Mouse (Mus musculus) retina, embryonic 14.5 days (tissue): ENCODE measurements around the gene Hrh2.

Experiments
- DNase-seq: peaks from one replicate; pipeline ENCODE4 v3.0.0-alpha.2; 2015; ENCODE audit warnings: low spot score

The Hrh2 gene

DNA sequence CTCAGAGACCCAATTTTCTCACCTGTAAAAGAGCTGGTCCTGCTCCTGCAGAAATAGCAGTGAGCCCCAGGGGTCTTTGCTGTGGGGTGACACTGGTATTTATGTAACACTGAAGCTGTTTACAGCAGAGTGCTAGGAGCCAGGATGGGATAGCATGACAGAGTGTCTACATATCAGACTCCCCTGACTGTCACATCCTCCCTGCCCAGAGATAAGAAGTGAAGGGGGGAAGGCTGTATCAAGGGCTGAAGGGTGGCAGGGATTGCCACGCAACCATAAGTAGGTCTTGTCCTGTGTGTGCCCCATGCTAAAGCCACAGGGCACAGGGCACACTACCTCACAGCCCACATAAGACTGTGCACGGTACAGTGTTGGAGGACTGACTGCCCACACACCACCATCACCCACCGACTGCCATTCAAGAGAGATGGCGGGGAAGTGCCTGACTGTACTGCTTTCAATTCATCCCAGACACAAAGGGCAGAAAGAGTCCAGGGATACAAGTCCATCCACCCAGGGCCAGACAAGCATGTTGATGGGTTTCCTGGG lies 29.8 kb downstream of the Hrh2 start:
- no peak for DNase-seq

DNA sequence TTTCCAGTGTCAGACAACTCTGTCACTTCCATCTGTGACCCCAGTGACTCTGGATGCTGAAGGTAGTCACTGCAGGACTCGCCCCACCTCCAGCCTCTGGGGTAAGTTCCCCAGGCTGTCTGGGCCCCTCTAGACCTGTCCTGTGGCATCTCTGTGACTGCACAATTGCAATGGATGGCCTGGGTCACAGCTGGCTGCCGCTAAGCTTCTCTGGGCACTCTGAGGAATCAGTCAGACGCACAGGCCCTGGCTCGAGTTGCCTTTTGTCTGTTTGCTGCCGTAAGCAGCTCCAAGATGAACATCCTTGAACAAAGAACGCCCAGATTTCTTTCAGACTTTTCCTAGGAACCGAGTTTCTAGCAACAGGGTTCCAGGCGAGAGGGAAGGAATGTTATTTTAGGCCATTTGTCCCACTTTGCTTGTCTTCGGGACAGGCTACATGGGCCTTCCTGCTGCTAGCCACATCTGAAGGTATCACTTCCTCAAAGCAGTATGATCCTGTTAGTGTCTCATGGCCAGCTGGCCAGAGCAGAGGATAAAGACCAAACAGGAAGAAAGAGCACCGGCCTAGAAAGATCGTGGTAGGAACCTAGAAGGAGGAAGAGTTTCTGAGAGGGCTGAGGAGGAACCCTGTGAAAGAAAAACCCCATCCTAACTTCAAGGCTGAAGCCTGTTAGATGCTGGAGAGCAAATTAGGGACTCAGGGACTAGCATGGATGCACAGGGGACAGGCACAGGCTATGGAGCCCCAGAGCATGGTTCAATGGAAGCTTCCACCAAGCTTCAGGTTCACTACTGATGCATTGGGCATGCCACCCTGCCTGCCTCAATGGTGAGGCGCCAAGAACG lies 31.2 kb downstream of the Hrh2 start:
- DNase-seq, result no peak

DNA sequence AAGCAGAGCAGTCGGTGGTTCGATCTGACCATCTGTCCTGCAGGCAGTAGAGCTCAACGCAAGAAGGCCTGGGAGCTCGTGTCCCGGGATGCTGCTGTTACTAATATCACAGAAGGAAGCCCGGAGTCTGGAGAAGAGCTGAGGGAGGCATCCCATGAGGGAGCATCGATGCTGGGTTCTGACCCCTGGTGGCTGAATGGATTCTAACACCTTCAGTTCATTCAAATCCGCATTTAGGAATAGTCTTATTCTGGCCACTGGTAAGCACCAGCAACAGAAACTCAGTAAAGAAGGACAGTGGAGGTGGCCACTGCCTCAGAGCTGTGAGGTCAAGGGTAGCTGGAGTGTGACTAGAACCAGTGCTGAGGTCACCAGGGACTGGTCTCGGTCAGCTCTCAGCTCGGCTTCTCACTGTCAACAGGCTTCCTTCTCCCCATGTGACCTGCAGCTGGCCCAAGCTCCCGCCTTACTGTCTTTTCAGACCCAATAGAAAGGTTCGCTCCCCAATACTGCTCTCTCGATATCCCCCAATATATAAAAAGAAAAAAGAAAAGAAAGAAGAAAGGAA lies 36.1 kb downstream of the Hrh2 start:
- DNase-seq, result peak; percentile 79

DNA sequence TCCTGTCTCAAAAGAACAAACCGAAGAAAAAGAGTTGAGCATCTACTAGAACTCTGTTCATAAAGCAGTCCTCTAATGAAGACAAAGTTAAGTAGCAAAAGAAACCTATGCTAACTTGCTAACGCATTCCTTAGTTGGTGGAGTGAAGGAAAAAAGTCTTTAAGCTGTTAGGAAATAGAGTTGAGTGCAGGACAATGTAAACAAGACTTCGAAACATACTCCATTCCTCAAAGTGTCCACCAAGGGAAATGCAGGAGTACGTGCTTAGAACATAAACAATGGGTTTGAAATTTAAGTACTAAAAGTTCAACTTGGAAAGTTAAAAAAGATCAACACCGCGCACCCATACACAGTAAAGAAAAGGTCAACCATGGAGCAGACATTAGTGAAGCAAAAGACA lies 38.2 kb downstream of the Hrh2 start:
- DNase-seq, result no peak

DNA sequence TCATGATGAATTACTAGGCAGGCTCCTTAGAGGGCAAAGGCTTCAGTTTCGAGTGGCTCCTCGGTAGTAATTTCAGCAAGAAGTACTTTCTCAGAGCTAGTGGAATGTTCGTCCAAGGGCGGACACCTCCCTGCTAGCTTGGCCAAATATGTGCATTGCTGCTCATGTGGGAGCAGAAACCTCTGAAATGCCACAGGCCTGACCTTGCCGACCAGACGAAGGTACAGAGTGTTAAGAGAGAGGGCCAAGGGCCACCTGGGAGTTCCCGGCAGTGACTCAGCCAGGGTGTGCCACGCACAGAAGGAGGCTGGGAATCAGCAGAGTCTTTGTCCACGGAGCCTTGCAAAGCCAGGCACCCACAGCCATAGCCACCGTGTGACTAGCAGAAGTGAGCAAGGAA lies 39.9 kb downstream of the Hrh2 start:
- no peak for DNase-seq

DNA sequence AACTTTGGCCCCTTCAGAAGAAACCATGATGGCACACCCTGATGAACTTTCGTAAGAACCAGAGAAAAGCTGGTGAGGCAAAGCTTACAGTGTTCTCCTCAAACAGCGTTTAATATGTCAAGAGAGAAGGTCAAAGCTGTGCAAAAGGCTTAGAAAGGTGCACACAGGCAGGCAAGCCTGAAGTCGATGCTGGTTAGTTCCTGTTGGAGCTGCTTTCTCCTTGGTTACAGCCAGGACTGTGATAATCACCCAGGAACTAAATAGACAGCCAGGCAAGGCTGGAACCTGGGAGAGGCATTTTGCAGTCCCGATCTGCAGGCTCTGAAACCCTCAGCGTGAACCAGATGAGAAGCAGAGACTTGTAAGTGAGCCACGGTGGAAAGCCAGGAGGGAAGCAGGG lies 45.6 kb downstream of the Hrh2 start:
- DNase-seq, result no peak

DNA sequence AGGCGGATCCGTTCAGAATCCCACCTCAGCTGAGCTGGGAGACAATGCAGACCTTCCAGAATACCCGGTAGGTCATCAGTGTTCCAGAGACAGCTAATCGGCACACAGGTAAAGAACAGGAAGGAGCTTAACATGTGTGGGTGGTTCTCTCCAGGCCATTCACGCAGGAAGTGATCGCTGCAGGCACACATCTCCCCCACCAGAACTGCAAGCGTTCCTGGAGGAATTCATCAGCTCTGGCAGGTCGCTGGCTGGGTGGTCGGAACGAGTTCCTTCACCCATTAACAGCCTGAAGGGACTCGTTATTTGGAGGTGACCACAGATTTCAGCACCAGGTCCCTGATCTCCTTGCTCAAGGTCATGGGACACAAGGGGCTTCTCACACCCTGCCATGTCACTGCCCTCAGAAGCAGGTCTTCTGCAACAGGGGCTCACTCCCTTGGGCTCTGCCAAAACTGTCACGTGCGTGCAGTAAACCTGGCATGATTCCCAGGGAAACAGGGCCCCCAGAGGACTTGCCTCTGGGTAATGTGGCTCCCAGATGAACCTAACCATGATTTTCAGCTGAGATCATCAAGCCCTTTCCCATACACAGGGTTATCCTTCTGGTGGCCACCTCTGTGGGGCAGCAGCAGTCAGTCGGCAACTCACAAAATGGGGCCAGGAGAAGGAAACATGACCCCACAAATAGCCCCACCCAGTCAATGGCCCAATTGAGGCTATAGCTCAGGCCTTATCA lies 46.8 kb downstream of the Hrh2 start:
- DNase-seq, result no peak

DNA sequence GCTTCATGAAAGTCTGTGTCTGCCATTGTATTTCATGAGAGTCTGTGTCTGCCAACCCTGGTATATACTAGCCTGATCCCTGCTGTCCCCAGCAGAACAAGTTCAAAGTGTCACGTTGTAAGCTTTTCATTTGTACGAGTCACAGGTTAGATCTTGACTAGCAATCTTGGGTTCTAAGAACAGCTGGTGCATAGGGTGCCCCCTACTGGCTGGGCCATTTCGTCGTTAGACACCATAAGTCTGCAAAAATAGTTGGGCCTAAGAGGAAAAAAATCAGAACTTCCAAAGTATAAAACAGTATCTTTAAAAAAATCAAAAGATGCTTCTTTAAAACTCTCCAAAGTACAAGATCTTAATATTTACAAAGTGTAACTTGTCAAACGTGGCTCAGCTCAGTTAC lies 50.5 kb downstream of the Hrh2 start:
- no peak for DNase-seq

DNA sequence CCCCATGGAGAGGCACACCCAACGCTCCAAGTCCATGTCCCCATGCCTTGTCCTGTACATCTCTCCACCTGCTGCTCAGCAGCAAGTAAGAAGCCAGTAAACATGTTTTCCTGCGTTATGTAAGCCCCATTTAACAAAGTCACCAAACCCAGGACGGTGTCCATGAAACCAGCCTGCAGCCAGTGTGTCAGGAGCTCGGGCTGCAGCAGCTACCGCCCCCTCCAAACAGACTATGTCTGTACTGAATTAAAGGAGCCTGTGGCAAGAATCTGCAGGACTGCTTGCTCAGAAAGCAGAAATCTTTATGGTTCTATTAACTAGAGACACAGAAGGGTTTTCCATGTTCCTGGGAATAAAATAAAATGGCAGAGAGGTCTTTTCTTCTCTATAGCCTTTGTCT lies 53.3 kb downstream of the Hrh2 start:
- DNase-seq, result no peak

DNA sequence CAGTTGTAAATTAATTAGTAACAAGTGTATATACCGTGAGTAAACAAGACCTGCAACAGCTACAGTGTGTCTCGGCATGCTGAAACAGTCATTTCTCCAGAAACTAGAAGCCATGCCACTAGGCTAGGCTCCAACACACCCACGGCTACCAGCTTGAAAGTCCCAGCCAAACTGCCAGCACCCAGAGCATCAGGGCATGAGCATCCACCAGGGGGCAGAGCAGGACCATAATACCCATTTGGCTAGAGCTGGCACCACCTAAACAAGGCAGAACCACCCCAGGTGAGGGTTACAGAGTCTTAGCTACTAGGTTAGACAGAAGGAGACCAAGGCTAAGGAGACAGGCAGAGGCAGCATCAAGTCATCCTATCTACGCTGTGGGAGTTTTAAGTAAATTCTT lies 55.6 kb downstream of the Hrh2 start:
- DNase-seq, result peak; percentile 95

DNA sequence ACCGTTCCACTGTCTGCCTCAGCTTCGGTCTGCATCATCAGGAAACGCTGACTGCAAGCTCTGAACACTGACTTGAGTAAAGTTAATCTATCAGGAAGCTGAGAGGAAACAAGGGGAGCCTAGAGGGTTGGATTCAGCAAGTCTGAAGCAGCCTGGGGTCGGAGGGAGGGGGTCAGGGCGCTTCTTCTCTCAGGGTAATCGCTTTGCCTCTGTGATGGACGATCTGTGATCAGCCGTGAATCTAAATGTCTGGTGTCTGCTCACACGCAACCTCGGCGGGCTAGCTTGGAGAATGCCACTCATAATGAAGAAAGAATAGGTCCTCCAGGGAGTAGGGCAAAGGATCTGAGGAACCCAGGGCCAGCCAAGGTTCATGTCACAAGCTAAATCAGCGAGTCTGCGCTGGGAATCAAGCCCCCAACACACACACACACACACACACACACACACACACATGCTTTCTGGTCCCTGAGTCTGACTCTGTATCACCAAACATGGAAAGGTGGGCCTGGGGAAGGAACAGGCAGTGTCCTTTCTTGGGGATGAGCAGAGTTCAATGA lies 56.6 kb downstream of the Hrh2 start:
- no peak for DNase-seq

DNA sequence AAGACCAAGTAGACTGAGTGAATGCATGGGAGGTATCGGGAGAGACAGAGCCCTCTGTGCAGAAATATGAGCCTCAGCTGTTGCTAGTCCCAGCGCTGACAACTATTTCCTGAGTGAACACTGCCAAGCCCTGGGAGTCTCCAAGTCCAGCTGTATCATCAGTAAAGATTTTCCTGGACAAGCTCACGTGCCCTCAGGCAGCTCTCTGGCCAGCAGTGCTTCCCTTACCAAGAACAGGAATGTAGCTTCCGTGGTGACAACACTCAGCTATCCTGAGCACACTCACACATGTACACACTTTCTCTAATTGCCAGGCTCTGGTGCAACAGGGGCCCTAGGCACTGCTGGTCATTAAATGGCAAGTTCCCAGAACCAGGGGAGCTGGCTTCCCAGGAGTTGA lies 57.1 kb downstream of the Hrh2 start:
- no peak for DNase-seq

DNA sequence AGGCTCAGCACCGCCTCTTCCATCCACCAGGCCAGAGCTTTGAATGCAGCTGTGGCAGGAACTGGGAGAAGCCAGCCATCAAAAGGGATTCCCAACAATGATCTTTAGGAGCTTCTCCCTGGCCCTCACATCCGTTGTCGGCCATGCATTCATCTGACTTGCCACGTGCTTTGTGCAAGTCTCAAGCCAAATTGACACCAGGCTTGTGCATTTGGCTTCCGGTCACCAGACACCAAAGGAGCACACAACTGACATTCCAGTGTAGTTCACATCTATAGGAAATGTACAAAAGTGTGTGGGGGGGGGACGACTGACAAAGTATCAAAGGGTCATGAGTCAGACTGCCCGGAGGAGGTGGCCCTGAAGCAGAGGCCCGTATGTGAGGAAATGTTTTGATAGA lies 58.4 kb downstream of the Hrh2 start:
- no peak for DNase-seq

DNA sequence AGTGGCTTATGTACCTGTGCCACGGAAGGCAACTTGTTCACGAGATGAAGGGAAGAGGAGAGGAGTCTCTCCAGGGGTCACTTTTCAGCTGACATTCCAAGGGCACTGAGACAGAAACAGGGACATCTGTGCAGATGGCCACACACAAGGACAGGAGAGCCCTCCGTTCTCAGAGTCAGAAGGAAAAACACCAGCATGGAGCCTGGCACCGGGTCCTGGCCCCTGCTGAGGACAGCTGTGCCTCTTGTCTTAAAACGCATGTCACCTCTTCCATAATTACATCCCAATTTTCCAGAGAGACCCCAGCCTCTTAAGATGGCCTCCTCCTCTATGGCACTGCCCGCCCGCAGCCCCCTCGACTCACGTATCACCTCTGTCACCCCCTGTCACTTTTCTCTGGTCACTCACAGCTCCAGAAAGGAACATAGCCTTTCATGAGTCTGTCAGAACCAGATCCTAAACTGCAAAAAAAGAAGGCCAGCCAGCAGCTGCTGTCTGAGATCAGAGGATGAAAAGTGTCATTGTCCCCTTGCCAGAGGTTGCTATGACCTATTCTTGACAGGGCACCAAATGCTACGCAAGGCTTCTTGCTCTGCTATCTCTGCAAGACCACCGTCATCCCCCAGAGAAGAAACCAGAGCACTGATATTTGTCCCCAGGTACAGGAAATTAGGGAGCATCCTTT lies 59.8 kb downstream of the Hrh2 start:
- DNase-seq, result no peak

DNA sequence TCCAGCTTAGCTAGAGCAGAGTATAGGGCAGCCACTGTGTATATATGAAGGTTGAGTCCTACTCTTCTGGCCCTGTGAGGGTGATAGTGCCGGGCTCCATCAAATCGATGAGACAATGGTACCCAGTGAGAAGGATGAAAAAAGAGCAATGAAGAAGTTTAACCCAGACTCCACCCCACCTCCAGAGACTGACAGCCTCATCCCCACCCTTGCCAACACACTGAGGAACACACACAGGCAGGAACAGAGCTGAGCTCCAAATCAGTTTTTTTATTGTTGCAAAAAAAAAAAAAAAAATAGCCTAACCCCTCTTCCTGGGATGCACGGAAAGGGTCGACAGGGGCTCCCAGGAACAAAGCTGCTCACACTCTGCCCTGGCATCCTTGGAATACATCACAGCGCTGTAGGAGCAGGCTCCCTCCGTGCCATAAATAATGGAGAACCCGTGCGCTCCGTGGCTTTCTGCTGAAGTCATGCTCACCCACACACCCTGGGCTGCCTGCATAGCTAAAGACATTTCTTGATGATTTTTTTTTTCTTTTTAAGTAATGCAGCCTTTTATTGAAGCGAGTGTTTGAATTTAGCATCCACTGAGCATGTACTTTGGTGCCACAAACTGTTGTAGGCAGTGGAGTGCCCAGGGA lies 65.8 kb downstream of the Hrh2 start:
- peak; percentile 47 for DNase-seq

DNA sequence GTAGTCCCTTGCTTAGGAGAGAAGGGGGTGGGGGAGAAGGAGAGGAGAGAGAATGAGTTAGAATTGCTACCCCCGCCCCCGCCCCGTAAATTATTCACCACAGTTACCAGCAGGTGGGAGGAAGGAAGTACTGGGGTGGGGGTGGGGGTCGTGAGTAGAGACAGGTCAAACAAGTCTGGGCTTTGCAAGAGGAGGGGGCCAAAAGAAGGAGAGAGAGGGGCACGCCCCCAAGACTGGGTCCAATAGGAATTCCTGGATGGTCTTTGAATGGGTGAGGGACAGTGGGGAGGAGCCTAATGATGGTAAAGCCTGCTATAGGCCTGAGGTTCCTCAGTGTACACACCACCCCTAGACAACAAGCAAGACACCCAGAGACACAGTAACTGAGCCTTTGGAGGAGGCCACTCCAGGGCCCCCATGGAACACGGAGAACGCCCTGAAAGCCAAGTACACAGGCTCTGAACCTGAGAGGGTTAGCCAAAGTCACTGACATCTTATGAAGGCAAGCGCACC lies 66.4 kb downstream of the Hrh2 start:
- no peak for DNase-seq

DNA sequence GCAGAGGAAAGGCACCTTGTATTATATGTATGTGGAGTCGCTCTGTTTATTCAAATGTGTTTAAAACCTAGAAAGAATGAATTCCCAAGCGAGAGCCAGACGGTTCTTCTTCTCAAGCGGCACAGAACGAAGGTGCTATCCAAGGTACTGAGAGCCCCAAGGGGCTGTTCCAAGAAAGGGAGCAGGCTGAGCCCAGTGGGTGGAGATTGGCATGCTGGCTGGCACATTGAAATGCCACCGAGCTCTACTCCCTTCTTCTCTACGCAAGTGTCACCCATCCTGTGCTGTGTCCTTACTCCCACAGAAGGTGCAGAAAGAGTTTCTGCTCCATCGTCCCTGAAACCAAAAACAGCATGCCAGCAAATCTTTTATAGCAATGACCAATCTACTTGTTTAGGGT lies 68.4 kb downstream of the Hrh2 start:
- no peak for DNase-seq

DNA sequence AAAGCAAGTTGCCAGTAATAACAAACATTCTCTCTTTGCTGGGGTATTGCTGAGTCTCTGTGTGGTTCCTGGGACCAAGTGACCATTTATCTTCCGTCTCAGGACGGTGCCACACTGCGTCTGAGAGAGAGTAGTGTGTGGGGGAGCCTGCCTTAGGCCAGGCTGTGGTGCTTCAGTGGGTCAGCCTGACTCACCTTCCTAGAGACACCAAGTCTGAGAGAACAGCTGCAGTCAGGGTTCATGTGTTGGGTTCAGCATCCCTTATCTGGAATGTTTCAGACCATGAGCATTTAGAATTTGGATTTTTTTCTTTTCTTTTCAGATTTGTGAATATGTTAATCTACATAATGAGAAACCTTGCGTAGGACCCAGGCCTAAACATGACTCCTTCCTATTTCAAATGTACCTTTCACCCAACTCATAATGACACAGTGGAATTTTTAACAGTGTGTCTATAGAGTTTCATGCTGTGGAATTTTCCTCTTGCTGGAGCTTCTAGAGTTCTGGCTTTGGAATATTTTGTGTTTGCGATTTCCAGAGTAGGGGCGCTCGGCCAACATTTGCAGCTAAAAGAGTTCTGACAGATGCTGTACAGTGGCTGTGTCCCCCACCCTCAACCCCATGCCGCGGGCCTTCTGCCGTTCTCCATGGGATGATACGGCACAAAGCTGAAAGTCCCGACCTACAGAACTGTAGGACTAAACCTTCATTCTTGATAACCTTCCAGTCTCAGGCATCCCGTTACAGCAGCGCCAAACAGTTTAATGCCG lies 71.0 kb downstream of the Hrh2 start:
- no peak for DNase-seq

DNA sequence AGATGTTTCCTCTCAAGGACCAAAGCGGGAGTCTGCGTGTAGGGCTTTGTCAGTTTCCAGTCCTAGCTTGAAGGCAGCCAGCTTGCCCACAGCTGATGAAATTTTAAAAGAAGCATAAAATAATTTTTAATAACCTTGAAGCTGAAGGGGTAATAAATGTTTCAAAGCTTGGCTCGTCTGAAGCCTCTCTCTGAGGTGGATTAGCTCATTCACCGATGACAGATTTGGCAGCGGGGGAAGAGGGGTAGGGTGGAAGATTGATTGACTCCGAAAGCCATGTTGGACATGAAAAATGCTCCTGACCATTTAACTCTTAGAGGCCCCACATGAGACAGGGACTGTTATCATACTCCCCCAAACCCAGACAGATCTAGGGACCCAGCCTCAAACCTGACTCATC lies 71.7 kb downstream of the Hrh2 start:
- no peak for DNase-seq

DNA sequence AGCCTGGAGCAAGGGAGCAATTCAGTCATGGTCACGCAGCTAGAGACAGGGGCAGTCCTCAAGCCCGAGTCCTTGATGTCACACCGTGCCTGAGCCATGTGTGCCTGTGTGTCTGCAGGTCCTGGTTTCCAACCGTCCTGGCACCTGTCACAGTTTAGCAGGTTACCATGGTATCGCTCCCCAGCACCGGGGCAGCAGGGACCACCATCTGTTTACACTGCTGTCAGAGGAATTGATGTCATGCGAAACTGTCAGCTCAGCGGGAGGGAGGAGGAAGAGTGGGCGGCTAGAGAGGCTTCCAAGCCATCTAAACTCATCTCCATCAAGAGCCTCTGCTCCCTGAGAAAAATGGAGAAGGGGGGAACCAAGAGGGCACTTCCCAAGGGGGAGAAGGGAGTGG lies 74.5 kb downstream of the Hrh2 start:
- DNase-seq, result peak; percentile 73

DNA sequence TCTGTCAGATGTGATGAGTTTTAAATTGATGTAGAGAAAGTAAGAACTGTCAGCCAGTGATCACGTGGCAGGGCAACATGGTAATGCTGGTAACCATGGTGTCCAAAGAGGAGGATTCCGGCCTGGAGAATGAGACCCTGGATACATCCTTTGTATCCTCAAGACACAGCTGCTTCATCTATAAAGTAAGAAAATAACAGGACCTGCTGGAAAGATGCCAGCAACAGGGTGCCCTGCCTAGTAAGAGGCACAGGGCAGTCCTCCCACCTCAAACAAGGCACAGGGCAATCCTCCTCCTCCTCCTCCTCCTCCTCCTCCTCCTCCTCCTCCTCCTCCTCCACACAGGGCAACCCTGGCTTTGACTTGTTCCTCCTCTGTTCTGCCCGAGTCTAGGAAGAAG lies 77.2 kb downstream of the Hrh2 start:
- no peak for DNase-seq
